Mouse (Mus musculus) liver, postnatal 0 days (tissue): ENCODE measurements around the gene Plekhb1.

Experiments used
- CTCF ChIP-seq: sonication (generic); IDR thresholded peaks from 2 replicates; pipeline ENCODE4 v1.5.1; 2016; ENCODE audit warnings: antibody characterized with exemption, low read depth
- EP300 ChIP-seq: IDR thresholded peaks from 2 replicates; pipeline ENCODE4 v1.6.1; 2016; ENCODE audit warnings: antibody characterized with exemption, low read depth, mild to moderate bottlenecking

GRCm38 (mm10) chr7:100654441-100654840 lies 7.8 kb downstream of the Plekhb1 start:
- no peak for TF ChIP-seq CTCF
- TF ChIP-seq EP300, result no peak
